Mouse (Mus musculus): Measurements from ENCODE around the gene Anks1b.

- TF ChIP-seq CTCF (IDR thresholded peaks at IDR 0.05; ENCODE audit: low read depth, low read length) (no peak), GATA1 (IDR thresholded peaks at IDR 0.05; ENCODE audit: borderline replicate concordance, low read length) (no peak)
These were observed 1097.3 kb downstream of the Anks1b start for GRCm38 (mm10) chr10:90970560-90970959.

All from G1E (cell line).